Mouse (Mus musculus): ENCODE measurements at regions not wholly inside any gene's neighbourhood (a gene's known extent, or its start where the extent isn't known, plus 50 kb on each side); places are given as distances from the start of the nearest gene placed in this dataset.
A peak's percentile ranks its signal among the peaks of the same experiment; 100 is the strongest.

DNA sequence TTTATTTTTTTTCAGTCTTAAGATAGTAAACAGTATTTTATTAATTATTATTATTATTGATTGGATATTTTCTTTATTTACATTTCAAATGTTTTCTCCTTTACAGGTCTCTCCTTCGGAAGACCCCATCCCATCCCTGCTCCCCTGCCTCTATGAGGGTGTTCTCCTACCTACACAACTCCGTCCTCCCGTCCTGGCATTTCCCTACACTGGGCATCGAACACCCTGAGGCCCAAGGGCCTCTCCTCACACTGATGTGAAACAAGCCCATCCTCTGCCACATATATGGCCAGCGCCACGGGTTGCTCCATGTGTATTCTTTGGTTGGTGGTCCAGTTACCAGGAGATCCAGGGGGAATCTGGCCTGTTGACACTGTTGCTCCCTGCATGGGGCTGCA lies 118.3 kb upstream of the Ldb2 start:
- TF ChIP-seq CTCF (IDR thresholded peaks at IDR 0.05; ENCODE audit: borderline replicate concordance, insufficient read depth, low read depth, low read length) (no peak), POLR2A (IDR thresholded peaks at IDR 0.05; ENCODE audit: borderline replicate concordance, insufficient read depth, low read length) (no peak)
- Histone ChIP-seq H3K4me1 (ENCODE audit: control insufficient read depth, insufficient read depth, low read length) (no peaks in the 10 kb centered on the region), H3K27ac (ENCODE audit: insufficient read depth, low read length) (no peak overlapping the region), H3K27me3 (ENCODE audit: control insufficient read depth, insufficient read depth, low read length) (no peaks in the 10 kb centered on the region), H3K4me3 (replicated peaks; ENCODE audit: insufficient read depth, low read depth, low read length) (no peak overlapping the region)
- 89% methylated on average over 6 of the region's 6 CpGs for WGBS
- DNase-seq = no peak

DNA sequence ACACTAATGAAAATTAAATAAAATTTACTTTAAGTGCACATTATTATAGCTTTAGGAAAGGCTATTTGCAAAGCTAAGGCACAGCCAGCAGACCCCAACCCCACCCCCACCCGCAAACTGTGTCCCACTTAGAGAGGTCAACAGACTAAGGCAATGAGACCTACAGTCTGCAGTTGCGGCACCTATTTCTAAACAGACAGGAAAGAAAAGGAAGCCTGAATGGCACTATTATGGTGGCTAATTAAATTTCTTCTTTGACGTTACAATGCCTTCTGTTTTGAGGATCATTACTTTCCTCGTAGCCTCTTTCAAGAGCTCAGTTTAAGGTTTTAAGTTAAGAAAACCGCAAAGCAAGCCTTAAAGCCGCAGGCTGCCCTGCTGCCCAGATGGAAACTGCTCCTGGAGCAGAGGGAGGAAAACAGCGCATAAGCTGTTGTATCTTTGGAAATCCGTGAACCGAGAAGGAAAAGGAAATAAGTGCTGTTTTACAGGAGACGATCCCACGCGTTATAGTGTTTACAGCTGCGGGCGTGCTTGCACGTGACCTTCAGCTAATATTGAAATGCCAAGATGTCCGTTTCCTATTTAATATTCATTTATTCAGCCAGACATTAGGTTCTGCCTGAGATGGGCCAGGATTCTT lies 117.8 kb upstream of the Ldb2 start:
- WGBS = 67% methylated on average over 16 of the region's 16 CpGs
- TF ChIP-seq POLR2A (IDR thresholded peaks at IDR 0.05; ENCODE audit: borderline replicate concordance, insufficient read depth, low read length) (no peak), CTCF (IDR thresholded peaks at IDR 0.05; ENCODE audit: borderline replicate concordance, insufficient read depth, low read depth, low read length) (no peak)
- Histone ChIP-seq H3K27ac (ENCODE audit: insufficient read depth, low read length) (no peak overlapping the region), H3K27me3 (ENCODE audit: control insufficient read depth, insufficient read depth, low read length) (no peaks in the 10 kb centered on the region), H3K4me1 (ENCODE audit: control insufficient read depth, insufficient read depth, low read length) (no peaks in the 10 kb centered on the region), H3K4me3 (replicated peaks; ENCODE audit: insufficient read depth, low read depth, low read length) (no peak overlapping the region)
- DNase-seq = no peak

DNA sequence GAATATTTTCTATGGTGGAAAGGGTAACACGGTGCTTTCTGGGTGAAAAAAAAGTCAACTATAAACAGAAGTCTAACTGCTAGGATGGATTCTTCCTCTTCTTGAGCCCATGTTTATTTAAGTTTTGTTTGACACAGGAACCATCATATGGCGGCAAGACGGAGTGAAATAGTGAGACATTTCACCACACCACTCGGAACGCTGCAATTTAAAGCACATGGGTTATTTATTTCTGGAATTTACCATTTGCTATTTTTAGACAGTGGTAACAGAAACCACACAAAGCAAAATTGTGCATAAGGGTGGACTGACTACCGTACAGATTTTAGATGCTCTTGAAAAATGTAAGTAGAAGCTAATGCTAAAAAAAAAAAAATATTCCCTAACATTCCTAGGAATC lies 103.1 kb upstream of the Ldb2 start:
- WGBS = 88% methylated on average over 6 of the region's 6 CpGs
- Histone ChIP-seq H3K4me3 (replicated peaks; ENCODE audit: insufficient read depth, low read depth, low read length) (no peak overlapping the region), H3K4me1 (ENCODE audit: control insufficient read depth, insufficient read depth, low read length) (no peaks in the 10 kb centered on the region), H3K27ac (ENCODE audit: insufficient read depth, low read length) (no peak overlapping the region), H3K27me3 (ENCODE audit: control insufficient read depth, insufficient read depth, low read length) (no peaks in the 10 kb centered on the region)
- no peak for DNase-seq
- no peak for TF ChIP-seq POLR2A (IDR thresholded peaks at IDR 0.05; ENCODE audit: borderline replicate concordance, insufficient read depth, low read length)
- no peak for TF ChIP-seq CTCF (IDR thresholded peaks at IDR 0.05; ENCODE audit: borderline replicate concordance, insufficient read depth, low read depth, low read length)

DNA sequence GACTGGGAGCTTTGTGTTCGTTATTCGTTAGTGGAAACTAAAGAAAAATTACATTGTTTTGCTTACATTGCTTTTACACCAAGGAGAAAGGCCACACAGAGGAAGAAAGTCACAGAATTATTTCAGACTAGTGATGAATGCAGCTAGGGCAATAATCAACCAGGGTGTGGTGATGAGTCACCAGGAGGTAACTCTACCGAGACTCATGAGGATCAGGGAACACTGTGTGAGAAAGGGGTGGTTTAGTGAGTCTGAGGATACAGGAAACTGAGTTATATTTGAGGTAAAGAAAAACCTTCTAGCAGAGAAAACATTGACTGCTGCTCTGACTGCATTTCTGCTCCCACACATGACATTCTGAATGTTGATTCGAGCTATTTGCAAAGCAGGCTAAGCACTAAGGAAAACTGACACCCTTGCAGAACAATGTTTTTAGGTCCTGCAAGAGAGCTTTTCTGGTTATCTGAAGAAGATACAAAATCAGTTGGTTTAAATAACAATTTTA lies 87.1 kb upstream of the Ldb2 start:
- H3K4me1 ChIP-seq (ENCODE audit: control insufficient read depth, insufficient read depth, low read length) = no peaks in the 10 kb centered on the region
- H3K27me3 ChIP-seq (ENCODE audit: control insufficient read depth, insufficient read depth, low read length) = no peaks in the 10 kb centered on the region
- no peak overlapping the region for H3K4me3 ChIP-seq (replicated peaks; ENCODE audit: insufficient read depth, low read depth, low read length)
- 89% methylated on average over 4 of the region's 4 CpGs for WGBS
- TF ChIP-seq POLR2A (IDR thresholded peaks at IDR 0.05; ENCODE audit: borderline replicate concordance, insufficient read depth, low read length) = no peak
- no peak for TF ChIP-seq CTCF (IDR thresholded peaks at IDR 0.05; ENCODE audit: borderline replicate concordance, insufficient read depth, low read depth, low read length)
- no peak for DNase-seq
- H3K27ac ChIP-seq (ENCODE audit: insufficient read depth, low read length) = no peak overlapping the region

DNA sequence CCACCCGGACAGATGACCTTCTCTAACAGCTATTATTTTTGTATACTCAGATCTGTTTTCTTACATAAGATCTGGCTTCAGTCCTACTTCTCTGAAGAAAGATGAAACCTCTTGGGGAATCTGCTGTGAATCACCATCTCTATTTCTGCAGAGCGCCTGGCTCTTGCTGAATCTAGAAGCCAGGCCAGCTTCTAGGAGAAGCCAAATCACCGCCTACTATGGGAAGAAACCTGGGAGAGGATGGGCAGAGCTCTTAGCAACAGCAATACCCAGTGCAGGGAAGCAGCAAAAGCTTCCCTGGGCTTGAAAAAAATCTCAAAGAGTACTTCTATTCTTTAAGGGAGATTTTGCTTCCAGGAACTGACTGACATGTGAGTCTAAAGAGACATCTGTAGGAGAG lies 77.5 kb upstream of the Ldb2 start:
- WGBS = 19% methylated on average over 3 of the region's 3 CpGs
- Histone ChIP-seq H3K4me1 (ENCODE audit: control insufficient read depth, insufficient read depth, low read length) (no peaks in the 10 kb centered on the region), H3K27me3 (ENCODE audit: control insufficient read depth, insufficient read depth, low read length) (no peaks in the 10 kb centered on the region), H3K27ac (ENCODE audit: insufficient read depth, low read length) (no peak overlapping the region), H3K4me3 (replicated peaks; ENCODE audit: insufficient read depth, low read depth, low read length) (no peak overlapping the region)
- TF ChIP-seq CTCF (IDR thresholded peaks at IDR 0.05; ENCODE audit: borderline replicate concordance, insufficient read depth, low read depth, low read length) (no peak), POLR2A (IDR thresholded peaks at IDR 0.05; ENCODE audit: borderline replicate concordance, insufficient read depth, low read length) (no peak)
- peak; percentile 15 to 46 for DNase-seq

DNA sequence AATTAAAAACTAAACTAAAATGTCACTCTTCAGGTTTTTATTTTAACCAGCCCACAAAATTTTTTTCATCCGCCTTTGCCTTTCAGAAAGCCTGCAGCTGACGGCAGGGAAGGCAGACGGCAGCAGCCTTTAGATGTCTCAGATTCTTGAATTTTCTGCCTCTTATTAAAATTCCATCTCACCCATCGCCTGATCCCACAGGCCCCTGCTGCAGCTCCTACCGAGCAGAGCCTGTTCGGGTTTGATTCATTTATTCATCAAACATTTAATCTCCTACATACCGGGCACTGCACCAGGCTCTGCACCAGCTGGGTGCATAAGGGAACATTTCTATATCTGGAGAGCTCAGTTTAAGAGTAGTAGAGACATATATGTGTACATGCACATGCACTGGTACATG lies 72.8 kb upstream of the Ldb2 start:
- no peaks in the 10 kb centered on the region for H3K27me3 ChIP-seq (ENCODE audit: control insufficient read depth, insufficient read depth, low read length)
- no peak overlapping the region for H3K4me3 ChIP-seq (replicated peaks; ENCODE audit: insufficient read depth, low read depth, low read length)
- no peak overlapping the region for H3K27ac ChIP-seq (ENCODE audit: insufficient read depth, low read length)
- TF ChIP-seq CTCF (IDR thresholded peaks at IDR 0.05; ENCODE audit: borderline replicate concordance, insufficient read depth, low read depth, low read length) = no peak
- TF ChIP-seq POLR2A (IDR thresholded peaks at IDR 0.05; ENCODE audit: borderline replicate concordance, insufficient read depth, low read length) = no peak
- DNase-seq = no peak
- no peaks in the 10 kb centered on the region for H3K4me1 ChIP-seq (ENCODE audit: control insufficient read depth, insufficient read depth, low read length)
- 43% methylated on average over 7 of the region's 7 CpGs for WGBS

DNA sequence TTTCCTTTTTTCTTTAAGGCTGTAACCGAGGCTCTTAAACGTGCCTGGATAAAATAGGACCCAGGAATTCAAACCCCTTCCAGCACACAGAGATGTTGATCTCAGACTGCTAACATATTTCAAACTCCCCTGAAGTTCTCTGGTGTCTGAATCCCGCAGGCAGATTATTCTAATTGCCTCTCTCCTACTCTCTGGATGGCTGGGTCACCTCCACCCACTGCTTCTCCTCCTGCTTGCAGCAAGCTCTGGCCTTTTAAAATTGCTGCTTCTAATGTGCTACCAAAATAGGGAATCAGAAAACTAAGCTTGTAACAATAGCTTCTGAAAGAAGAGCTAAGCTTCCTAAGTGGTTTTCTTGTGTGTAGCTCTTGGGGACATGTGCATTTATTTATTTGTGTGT lies 64.4 kb upstream of the Ldb2 start:
- TF ChIP-seq CTCF (IDR thresholded peaks at IDR 0.05; ENCODE audit: borderline replicate concordance, insufficient read depth, low read depth, low read length) (no peak), POLR2A (IDR thresholded peaks at IDR 0.05; ENCODE audit: borderline replicate concordance, insufficient read depth, low read length) (no peak)
- DNase-seq = no peak
- Histone ChIP-seq H3K27me3 (ENCODE audit: control insufficient read depth, insufficient read depth, low read length) (no peaks in the 10 kb centered on the region), H3K4me3 (replicated peaks; ENCODE audit: insufficient read depth, low read depth, low read length) (no peak overlapping the region), H3K27ac (ENCODE audit: insufficient read depth, low read length) (no peak overlapping the region), H3K4me1 (ENCODE audit: control insufficient read depth, insufficient read depth, low read length) (no peaks in the 10 kb centered on the region)
- 60% methylated on average over 3 of the region's 3 CpGs for WGBS

DNA sequence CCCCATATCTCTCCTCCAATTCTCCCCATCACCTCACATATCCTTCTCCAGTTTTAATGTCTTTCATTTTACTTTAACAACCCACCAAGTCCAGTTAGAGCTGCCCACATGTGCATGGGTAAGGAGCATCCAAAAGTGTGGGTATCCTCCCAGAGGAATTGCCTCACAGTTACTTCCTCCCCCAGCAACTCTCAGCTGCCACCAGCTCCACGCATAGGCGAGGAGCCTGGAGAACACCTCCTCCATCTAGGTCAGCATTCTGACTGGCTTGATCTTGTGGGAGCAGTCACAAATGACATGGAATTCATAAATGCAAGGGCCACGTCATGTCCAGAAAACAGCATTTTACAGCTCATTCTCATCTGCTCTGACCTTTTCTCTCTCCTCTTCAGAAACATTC lies 63.9 kb upstream of the Ldb2 start:
- DNase-seq = no peak
- 70% methylated on average over 3 of the region's 3 CpGs for WGBS

More for the DNA sequence above, 63.9 kb upstream of the Ldb2 start:
- TF ChIP-seq CTCF (IDR thresholded peaks at IDR 0.05; ENCODE audit: borderline replicate concordance, insufficient read depth, low read depth, low read length) (no peak), POLR2A (IDR thresholded peaks at IDR 0.05; ENCODE audit: borderline replicate concordance, insufficient read depth, low read length) (no peak)
- Histone ChIP-seq H3K27ac (ENCODE audit: insufficient read depth, low read length) (no peak overlapping the region), H3K4me3 (replicated peaks; ENCODE audit: insufficient read depth, low read depth, low read length) (no peak overlapping the region), H3K27me3 (ENCODE audit: control insufficient read depth, insufficient read depth, low read length) (no peaks in the 10 kb centered on the region), H3K4me1 (ENCODE audit: control insufficient read depth, insufficient read depth, low read length) (no peaks in the 10 kb centered on the region)
